Mouse (Mus musculus) forebrain, postnatal 0 days (tissue): ENCODE data around the gene Wnt9a. TPM values are rescaled to one million over a fixed set of nuclear protein-coding genes. Genes with fewer than 3 reads are reported as not detected.

Experiments used
- ATAC-seq: fragments of 200-750 bp; cut with Nextera tagmentation; 2 replicates; pipeline ENCODE4 v1.8.0; 2017; ENCODE audit warnings: mild to moderate bottlenecking, moderate library complexity
- DNase-seq: peaks from one replicate; pipeline ENCODE4 v3.0.0-alpha.2; 2015
- H3K27ac ChIP-seq: fragments of 300-500 bp; sonication (generic); 2 replicates; pipeline ENCODE4 v1.5.1; 2014; ENCODE audit warnings: low read depth, mild to moderate bottlenecking, antibody characterized with exemption, low read length, moderate library complexity, mixed read lengths
- H3K27me3 ChIP-seq: fragments of 300-500 bp; sonication (generic); 2 replicates; pipeline ENCODE4 v1.6.1; 2014; ENCODE audit warnings: mild to moderate bottlenecking, low read length, mixed read lengths; ENCODE audit not compliant: insufficient read depth
- H3K36me3 ChIP-seq: fragments of 300-500 bp; sonication (generic); 2 replicates; pipeline ENCODE4 v1.6.1; 2014; ENCODE audit warnings: mild to moderate bottlenecking, moderate library complexity; ENCODE audit not compliant: insufficient read depth
- H3K4me1 ChIP-seq: fragments of 300-500 bp; sonication (generic); 2 replicates; pipeline ENCODE4 v1.6.1; 2014; ENCODE audit warnings: antibody characterized with exemption; ENCODE audit not compliant: insufficient read depth
- H3K4me2 ChIP-seq: fragments of 300-500 bp; sonication (generic); 2 replicates; pipeline ENCODE4 v1.6.1; 2014; ENCODE audit warnings: low read depth, mild to moderate bottlenecking, moderate library complexity
- H3K4me3 ChIP-seq: fragments of 300-500 bp; sonication (generic); 2 replicates; pipeline ENCODE4 v1.5.1; 2014; ENCODE audit warnings: low read depth, low read length, mixed read lengths
- H3K9ac ChIP-seq: fragments of 300-500 bp; sonication (generic); 2 replicates; pipeline ENCODE4 v1.6.1; 2014; ENCODE audit warnings: mild to moderate bottlenecking
- H3K9me3 ChIP-seq: fragments of 300-500 bp; sonication (generic); 2 replicates; pipeline ENCODE4 v1.6.1; 2016; ENCODE audit warnings: low read length
- CTCF ChIP-seq: sonication (generic); IDR thresholded peaks from 2 replicates; pipeline ENCODE4 v1.5.1; 2016; ENCODE audit warnings: antibody characterized with exemption, control low read depth, low read depth
- WGBS: fragments of 180-500 bp; shearing (Covaris S2); extraction: QIAGEN DNeasy Blood & Tissue Kit; methylation state at CpG from one replicate; pipeline ENCODE4 v1.1.7; 2014; 5-methylcytosine and 5-hydroxymethylcytosine counted together
- polyA plus RNA-seq: library from polyadenylated mRNA; unstranded; fragments of >200 nt; fragmentation: Nextera tagmentation; extraction: Ambion mirVana; gene quantifications from 2 replicates; pipeline ENCODE4 v1.2.1, GENCODE M21; 2015
- total RNA-seq: library from RNA; depleted of rRNA; stranded (reverse); fragments of >200 nt; gene quantifications from 2 replicates; pipeline ENCODE4 v1.2.3, GENCODE M21; 2014

Gene Wnt9a
- total and polyA plus RNA-seq, 2 experiments from 2014 or later = 2.6 to 5.6 TPM

- no peaks in the 10 kb centered on the region for H3K36me3 ChIP-seq
- H3K4me2 ChIP-seq = no peak overlapping the region
- peak; percentile 92 for TF ChIP-seq CTCF
- ATAC-seq (peak; percentile 69), DNase-seq (peak; percentile 93)
- no peak overlapping the region for H3K9ac ChIP-seq
- no peak overlapping the region for H3K4me3 ChIP-seq
- H3K4me1 ChIP-seq = peaks cover 2% of the 10 kb centered on the region; the same call in 1 of the 2 replicates
- WGBS = 24% methylated on average over 10 of the region's 10 CpGs
- no peaks in the 10 kb centered on the region for H3K9me3 ChIP-seq
- H3K27ac ChIP-seq = no peak overlapping the region
- H3K27me3 ChIP-seq = peaks cover 34% of the 10 kb centered on the region
Observed at GRCm38 (mm10) chr11:59302700-59303569, 3.8 kb upstream of the Wnt9a start.

DNA sequence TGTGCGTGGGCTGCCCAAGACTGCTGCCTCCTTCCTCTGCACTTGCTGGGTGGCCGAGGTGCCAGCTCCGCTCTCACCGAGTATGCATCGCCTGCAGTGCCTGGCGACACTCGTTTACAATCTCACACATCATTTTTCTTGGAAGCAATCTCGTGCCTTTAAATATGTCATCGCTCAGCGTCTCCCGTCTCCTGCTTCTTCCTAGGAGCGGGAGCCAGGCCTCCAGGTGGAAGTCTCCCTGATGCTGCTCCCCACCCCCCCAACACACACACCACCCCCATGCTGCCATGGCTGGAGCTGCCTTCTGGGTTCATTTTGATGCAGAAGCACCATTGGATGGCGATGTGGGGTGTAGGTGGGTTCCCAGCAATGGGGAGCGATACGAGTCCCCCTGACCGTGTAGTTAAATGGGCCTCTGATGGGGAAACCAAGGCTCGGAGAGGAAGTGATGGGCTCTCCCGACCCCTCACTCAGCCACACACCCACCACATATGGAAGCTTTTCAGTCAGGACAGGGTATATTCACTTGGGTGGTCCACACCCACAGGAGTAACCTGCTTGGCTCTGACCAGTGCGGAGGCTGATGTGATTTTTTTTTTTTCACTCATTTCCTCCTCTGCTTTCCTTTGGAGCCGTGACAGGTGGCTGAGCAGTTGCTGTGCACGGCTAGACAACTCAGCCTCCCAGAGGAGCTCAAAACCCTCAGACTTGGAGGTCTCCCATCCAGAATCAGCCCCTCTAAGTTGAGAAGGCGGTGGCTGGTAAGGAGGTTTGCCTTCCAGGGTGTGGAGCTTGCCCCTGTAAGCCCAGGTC is 1.5 kb upstream of the Wnt9a start:
- H3K4me3 ChIP-seq = no peak overlapping the region
- 0 out of 2 replicates have a peak overlapping the region, but pooled peaks have one; percentile 92 for H3K4me2 ChIP-seq
- ATAC-seq (no peak), DNase-seq (no peak)
- no peak for TF ChIP-seq CTCF
- H3K27me3 ChIP-seq = peaks cover 33% of the 10 kb centered on the region
- no peaks in the 10 kb centered on the region for H3K9me3 ChIP-seq
- H3K4me1 ChIP-seq = peaks cover 6% of the 10 kb centered on the region
- H3K36me3 ChIP-seq = no peaks in the 10 kb centered on the region
- no peak overlapping the region; the same call in 1 of the 2 replicates for H3K27ac ChIP-seq
- H3K9ac ChIP-seq = no peak overlapping the region
- WGBS = 34% methylated on average over 22 of the region's 22 CpGs

DNA sequence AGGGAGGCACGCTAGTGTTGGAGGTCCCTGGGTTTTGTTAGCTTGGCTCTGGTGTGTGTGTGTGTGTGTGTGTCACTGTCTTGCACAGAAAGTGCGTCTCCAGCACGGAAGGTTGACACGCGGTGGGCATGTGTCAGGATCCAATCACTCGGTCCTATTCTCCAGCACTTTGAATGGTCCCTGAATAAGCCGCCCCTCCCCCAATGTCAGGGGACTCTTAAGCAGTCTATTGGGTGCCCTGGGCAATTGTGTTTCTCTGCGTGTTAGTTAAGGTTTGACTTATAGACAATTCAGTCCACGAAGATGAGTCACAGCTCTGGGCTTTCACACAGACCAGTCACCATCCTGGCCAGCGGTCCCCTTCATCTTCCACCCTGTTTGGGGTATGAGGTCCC is 910 bp upstream of the Wnt9a start:
- Histone ChIP-seq H3K4me3 (no peak overlapping the region), H3K4me1 (peaks cover 6% of the 10 kb centered on the region), H3K27me3 (peaks cover 33% of the 10 kb centered on the region), H3K36me3 (no peaks in the 10 kb centered on the region), H3K9me3 (no peaks in the 10 kb centered on the region), H3K9ac (no peak overlapping the region), H3K4me2 (peak overlapping the region; percentile 92; the same call in 1 of the 2 replicates), H3K27ac (no peak overlapping the region)
- DNase-seq (no peak), ATAC-seq (no peak)
- WGBS = 5% methylated on average over 10 of the region's 10 CpGs
- no peak for TF ChIP-seq CTCF

DNA sequence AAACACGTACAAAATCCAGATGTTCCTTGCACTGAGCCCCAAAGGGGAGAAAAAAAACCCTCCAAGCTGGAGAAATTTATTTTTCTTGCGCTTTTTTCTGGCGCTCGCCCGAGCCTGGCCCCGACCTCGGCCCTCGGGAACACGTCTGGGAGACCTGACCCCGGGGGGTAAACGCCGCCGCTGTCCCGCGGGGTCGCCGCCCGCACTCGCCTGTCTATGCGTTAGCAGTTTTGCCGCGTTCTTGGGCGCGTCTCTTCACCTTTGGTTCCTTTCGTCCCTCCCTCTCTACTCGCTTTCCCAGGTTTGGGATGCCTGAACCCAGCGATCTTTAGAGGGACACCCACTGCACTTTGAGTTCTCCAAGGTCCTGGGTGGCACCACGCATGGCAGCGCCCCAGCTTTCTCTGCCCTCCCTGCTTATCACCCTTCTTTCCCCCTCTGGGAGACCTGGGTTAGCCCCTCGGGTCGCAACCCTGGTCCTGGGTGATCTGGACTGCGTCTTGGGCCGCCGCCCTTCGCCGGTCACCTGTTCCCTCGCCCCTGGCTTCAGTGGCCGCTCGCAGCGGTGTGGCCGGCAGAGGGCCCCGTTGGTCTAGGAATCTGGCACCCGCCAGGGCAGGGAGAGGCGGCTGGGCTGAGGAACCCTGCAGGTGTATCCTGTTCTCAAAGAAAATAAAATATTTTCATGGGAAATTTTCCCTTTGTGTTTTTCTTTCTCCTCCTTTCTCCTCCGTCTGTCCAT is 865 bp downstream of the Wnt9a start:
- H3K4me1 ChIP-seq = peaks cover 6% of the 10 kb centered on the region
- peak; percentile 75 for TF ChIP-seq CTCF
- H3K4me2 ChIP-seq = peak overlapping the region; percentile 92
- H3K4me3 ChIP-seq = peak overlapping the region; percentile 58
- peak; percentile 61 for DNase-seq
- H3K27ac ChIP-seq = no peak overlapping the region
- ATAC-seq = no peak
- H3K36me3 ChIP-seq = no peaks in the 10 kb centered on the region
- H3K9me3 ChIP-seq = no peaks in the 10 kb centered on the region
- peak overlapping the region; percentile 53; the same call in 1 of the 2 replicates for H3K9ac ChIP-seq
- WGBS = 2% methylated on average over 45 of the region's 45 CpGs
- peaks cover 33% of the 10 kb centered on the region for H3K27me3 ChIP-seq

GRCm38 (mm10) chr11:59308164-59308542 is 1.4 kb downstream of the Wnt9a start:
- Histone ChIP-seq H3K9ac (no peak overlapping the region), H3K4me2 (0 out of 2 replicates have a peak overlapping the region, but pooled peaks have one; percentile 15), H3K4me1 (peaks cover 5% of the 10 kb centered on the region), H3K27me3 (peaks cover 33% of the 10 kb centered on the region), H3K9me3 (no peaks in the 10 kb centered on the region), H3K36me3 (no peaks in the 10 kb centered on the region), H3K27ac (no peak overlapping the region), H3K4me3 (no peak overlapping the region; the same call in 1 of the 2 replicates)
- DNase-seq (no peak), ATAC-seq (no peak)
- WGBS = 34% methylated on average over 12 of the region's 12 CpGs
- TF ChIP-seq CTCF = no peak

- no peak overlapping the region for H3K4me3 ChIP-seq
- 48% methylated on average over 6 of the region's 6 CpGs for WGBS
- H3K27ac ChIP-seq = no peak overlapping the region
- peaks cover 4% of the 10 kb centered on the region for H3K4me1 ChIP-seq
- no peak for TF ChIP-seq CTCF
- no peak for ATAC-seq
- H3K27me3 ChIP-seq = peaks cover 33% of the 10 kb centered on the region
- no peak overlapping the region for H3K9ac ChIP-seq
- no peak for DNase-seq
- H3K9me3 ChIP-seq = no peaks in the 10 kb centered on the region
- no peak overlapping the region for H3K4me2 ChIP-seq
- no peaks in the 10 kb centered on the region for H3K36me3 ChIP-seq
Observed at GRCm38 (mm10) chr11:59308625-59309024, 1.9 kb downstream of the Wnt9a start.
